Mouse (Mus musculus): Measurements from ENCODE around the gene Mlip.

GRCm38 (mm10) chr9:77391248-77391647 lies 38.5 kb upstream of the Mlip start:
- no peak for TF ChIP-seq ZNF384 (IDR thresholded peaks at IDR 0.05; ENCODE audit: low read depth, low read length)
- TF ChIP-seq ZC3H11A (IDR thresholded peaks at IDR 0.05; ENCODE audit: borderline replicate concordance, low read depth, low read length): no peak
- no peak for TF ChIP-seq CHD2 (IDR thresholded peaks at IDR 0.05; ENCODE audit: low read depth, low read length)
